Mouse (Mus musculus) colon, adult 2 months (tissue): ENCODE results near the gene Adamts9. TPM values are rescaled to one million over a fixed set of nuclear protein-coding genes. Genes with fewer than 3 reads are reported as not detected.

Source experiments
- polyA plus RNA-seq: library from polyadenylated mRNA; depleted of rRNA; stranded (reverse); fragments of >200 nt; gene quantifications from 2 replicates; pipeline ENCODE4 v1.2.3, GENCODE M21; 2012; rRNA removed

The Adamts9 gene
- 2.0 and 2.1 TPM in 2 replicates for polyA plus RNA-seq

DNA sequence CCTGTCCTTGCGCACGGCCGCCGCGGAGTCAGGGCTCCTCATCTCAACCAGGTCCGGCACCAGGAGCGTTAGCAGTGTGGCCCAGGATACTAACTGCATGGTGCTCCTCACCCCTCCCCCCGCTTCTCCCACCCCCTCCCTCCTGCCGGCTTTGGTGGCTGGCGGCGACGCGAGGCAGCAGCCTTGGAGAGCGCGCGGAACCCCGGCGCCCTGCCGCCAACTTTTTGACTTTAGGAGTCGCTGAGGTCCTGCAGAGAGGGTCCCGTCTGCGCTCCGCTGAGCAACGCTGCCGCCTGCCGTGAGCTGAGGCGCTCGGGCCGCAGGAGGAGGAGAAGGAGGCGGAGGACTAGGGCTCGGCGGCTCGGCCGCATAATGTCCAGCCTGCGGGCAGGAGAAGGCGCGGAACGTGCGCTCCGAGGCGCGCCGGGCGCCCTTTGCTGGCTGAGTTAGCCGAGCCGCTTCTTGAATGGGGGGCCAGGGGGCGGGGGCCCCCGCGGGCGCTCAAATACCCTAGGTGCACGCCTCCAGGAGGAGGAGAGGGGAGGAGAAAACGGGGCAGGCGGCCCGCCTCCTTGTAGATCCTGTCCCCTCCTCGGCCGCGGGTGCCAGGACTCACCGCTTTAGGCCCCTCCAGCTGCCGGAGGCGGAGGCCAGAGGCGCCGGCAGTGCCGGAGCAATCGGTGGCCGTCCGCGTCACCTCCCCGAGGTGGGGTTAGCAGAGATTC is at the start of gene Adamts9:
TSS of gene Adamts9 (minus strand) at position 436 of the 725 bp plus-strand sequence.

GRCm38 (mm10) chr6:92869089-92869581 is 74.2 kb downstream of the Adamts9 start, which contains the start of gene Gm15737:
Gm15737 (plus strand) TSS chr6:92869357.

GRCm38 (mm10) chr6:92816311-92816751 is 127.0 kb downstream of the Adamts9 start, which contains the start of gene A730049H05Rik:
A730049H05Rik (plus strand) TSS chr6:92816478.

Other genes starting within 250 kb of the Adamts9 start
- 2.9 and 3.1 TPM in 2 replicates for gene Prickle2, start 237.3 kb downstream of the Adamts9 start, polyA plus RNA-seq
- not detected in 2 replicates for gene A730049H05Rik, start 127.0 kb downstream of the Adamts9 start, polyA plus RNA-seq
- 0.03 TPM in 1 of 2 replicates, not detected in the other for gene Gm15737, start 74.1 kb downstream of the Adamts9 start, polyA plus RNA-seq